Mouse (Mus musculus) brain, embryonic 18.5 days (tissue): ENCODE data around the gene Pdpk1.

Source experiments
- DNase-seq: peaks from one replicate; pipeline ENCODE4 v3.0.0-alpha.2; 2012; ENCODE audit warnings: low read depth, low spot score

The Pdpk1 gene

GRCm38 (mm10) chr17:24150824-24151223 is at the start of gene Pdpk1:
Pdpk1 (minus strand) TSS chr17:24150924.
- no peak for DNase-seq

DNA sequence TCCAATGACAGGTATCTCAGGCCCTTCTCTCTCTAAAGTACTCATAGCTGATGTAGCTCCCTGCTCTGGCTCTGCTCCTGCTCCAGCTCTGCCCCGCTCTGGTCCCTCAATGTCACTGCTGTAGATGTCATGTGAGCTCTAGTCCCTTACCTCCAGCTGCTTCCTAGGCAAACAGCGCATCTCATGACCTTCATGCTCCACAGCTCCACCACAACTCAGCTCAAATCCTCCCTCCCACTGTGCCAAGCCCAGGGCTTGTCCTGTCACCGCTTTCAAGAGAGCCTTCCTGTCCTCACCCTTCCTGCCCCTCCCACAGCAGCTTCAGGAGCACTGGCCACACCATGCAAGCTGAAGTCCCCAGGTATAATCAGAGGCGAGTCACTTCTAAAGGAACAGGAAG is 49.0 kb upstream of the Pdpk1 start:
- no peak for DNase-seq

GRCm38 (mm10) chr17:24199252-24199651 is 48.5 kb upstream of the Pdpk1 start:
- no peak for DNase-seq

DNA sequence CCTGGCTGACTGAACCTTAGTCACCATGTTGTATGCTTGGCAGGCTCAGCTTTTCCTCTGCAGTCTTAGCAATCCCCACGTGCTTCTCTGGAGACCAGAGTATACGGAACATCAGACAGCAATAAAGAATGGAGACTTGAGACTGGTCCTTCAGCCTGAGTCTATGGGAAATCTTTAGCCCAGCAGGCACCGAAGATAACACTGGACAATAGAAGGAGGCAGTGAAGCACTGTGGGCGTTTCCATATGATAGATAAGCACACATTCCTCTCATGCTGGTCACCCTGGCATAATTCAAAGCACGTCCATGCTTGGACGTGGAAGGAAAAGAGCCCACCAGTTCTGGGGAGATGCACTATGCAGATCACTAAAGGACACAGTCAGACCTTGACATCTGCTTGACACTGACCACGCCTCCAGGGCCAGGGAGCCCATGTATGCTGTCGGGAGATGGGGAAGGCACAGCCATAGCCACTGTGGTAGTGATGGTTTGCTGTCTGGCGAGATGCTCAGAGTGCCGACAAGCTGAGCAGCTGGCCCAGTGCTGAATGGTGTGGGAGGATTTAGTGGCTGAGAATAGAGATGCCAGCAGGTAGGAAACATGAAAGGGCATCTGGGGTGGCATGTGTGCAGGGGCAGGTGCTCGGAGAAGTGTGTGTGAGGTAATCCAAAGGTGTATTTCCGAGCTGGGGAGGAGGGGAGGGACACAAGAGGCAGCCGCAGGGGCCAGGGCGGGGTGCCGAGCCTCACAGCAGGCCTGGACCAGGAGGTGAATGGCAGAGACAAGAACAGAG is 46.5 kb upstream of the Pdpk1 start:
- no peak for DNase-seq

DNA sequence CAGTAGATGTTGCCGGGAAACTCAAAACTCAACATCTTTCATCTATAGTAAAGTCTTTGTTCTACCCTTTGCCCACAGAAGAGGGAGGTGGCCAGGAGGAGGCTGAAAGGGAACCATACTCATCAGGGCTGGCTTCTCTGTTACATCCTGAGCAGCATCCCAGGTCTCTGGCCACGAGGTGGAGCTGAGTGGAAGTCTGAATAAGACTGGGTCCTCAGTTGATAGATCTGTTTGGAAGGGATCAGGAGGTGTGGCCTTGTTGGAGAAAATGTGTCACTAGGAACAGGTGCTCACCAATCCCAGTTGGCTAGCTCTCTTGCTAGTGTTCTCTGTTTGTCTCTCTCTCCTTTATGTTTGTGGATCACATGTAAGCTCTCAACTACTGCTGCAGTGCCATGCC is 44.6 kb upstream of the Pdpk1 start:
- no peak for DNase-seq

- DNase-seq = no peak
These were observed 43.0 kb upstream of the Pdpk1 start for GRCm38 (mm10) chr17:24193769-24194168.

- DNase-seq = no peak
These were observed 42.5 kb upstream of the Pdpk1 start for GRCm38 (mm10) chr17:24193268-24193667.

GRCm38 (mm10) chr17:24192848-24193247 is 42.1 kb upstream of the Pdpk1 start:
- DNase-seq = no peak

GRCm38 (mm10) chr17:24191481-24191880 is 40.8 kb upstream of the Pdpk1 start:
- no peak for DNase-seq

- no peak for DNase-seq
These were observed 40.2 kb upstream of the Pdpk1 start for GRCm38 (mm10) chr17:24190934-24191333.

DNA sequence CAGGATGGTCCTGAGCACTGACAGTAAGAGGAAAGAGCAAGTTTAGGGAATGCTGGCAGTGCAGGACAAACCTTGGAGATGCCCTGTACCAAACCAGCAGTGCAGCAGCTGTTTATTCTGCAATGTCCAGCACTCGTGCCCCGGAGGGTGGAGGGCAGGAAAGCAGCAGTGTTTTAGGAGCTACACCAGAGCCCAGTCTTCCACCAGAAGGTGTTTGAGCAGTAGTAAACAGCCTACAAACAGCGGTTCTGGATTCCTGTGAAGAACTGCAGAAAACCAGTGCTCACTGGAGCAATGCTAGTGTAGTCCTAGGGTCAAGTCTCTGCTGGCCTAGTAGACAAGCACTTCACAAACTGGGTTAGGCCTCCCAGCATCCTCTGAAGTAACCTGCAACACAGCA is 23.5 kb upstream of the Pdpk1 start:
- no peak for DNase-seq

DNA sequence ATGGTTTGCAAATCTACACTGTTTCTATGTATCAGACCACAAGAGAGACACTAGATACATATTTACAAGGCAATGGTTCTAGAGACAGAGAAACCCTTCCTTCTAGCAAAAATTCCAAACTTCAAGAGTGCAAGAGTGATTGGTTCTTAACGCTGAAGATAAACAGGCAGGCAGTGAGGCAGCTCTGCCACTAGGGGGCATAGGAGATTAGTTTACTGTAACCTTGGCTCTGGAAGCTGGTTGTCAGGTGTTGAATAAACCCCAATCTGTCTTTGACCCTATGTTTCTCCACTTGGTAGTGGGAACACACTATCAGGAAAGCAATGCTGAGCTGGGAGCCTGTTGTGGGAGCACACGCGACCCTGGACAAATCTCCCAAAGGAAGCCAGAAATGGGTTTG is 22.7 kb upstream of the Pdpk1 start:
- DNase-seq = peak; percentile 20

GRCm38 (mm10) chr17:24171738-24172137 is 21.0 kb upstream of the Pdpk1 start:
- DNase-seq = no peak

- DNase-seq = no peak
These were observed 20.0 kb upstream of the Pdpk1 start for GRCm38 (mm10) chr17:24170729-24171128.

GRCm38 (mm10) chr17:24170125-24170524 is 19.4 kb upstream of the Pdpk1 start:
- no peak for DNase-seq

GRCm38 (mm10) chr17:24169317-24170065 is 18.8 kb upstream of the Pdpk1 start, which contains the start of gene Atp6v0c:
Atp6v0c (minus strand) TSS chr17:24169702.
- DNase-seq = peak; percentile 87

DNA sequence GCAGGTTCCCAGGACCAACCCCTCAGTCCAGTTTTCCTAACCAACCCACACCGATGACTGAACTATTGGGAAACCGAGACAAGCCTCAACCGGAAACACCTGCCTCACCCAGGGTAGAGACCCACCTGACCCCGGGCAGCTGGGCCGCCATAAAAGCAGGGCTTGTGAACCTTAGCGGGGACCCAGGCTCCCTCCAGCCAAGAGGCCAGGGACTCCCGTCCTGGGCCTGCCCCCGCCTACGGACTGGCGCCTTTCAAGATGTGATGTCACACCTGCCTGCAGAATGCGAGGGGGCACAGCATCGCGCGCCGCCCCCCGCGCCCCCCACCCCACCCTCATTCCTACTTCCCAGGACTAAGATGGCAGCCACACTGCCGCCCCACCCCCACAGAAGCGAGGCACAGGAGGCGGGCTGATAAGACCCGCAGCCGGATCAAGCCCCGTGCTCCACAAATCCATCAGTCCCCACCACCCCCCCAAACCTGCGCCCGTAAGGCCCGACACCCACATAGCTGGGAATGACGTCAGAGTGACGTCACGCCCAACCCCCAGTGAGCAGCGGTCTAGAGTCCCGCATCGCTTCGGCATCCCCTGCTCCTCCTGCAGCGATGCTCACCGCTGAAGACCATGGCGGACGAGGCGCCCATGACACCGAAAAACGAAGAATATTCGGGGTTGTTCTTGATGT is 18.0 kb upstream of the Pdpk1 start:
- DNase-seq = peak; percentile 56

GRCm38 (mm10) chr17:24167891-24168505 is 17.3 kb upstream of the Pdpk1 start:
- no peak for DNase-seq

- DNase-seq = no peak
These were observed 16.4 kb upstream of the Pdpk1 start for GRCm38 (mm10) chr17:24167120-24167519.

GRCm38 (mm10) chr17:24164566-24165259 is 14.0 kb upstream of the Pdpk1 start:
- no peak for DNase-seq
